Mouse (Mus musculus) lung, postnatal 36 days (tissue): ENCODE data around the gene Sdcbp2.

Experiments
- DNase-seq: peaks from one replicate; pipeline ENCODE4 v3.0.0; 2022; ENCODE audit warnings: mixed read lengths

Gene Sdcbp2

GRCm38 (mm10) chr2:151571873-151572700, at the start of gene Sdcbp2:
Sdcbp2 (plus strand) TSS chr2:151572622.
- DNase-seq, result peak; percentile 62

- DNase-seq, result no peak
These were observed 47.9 kb upstream of the Sdcbp2 start for GRCm38 (mm10) chr2:151524324-151525041.

DNA sequence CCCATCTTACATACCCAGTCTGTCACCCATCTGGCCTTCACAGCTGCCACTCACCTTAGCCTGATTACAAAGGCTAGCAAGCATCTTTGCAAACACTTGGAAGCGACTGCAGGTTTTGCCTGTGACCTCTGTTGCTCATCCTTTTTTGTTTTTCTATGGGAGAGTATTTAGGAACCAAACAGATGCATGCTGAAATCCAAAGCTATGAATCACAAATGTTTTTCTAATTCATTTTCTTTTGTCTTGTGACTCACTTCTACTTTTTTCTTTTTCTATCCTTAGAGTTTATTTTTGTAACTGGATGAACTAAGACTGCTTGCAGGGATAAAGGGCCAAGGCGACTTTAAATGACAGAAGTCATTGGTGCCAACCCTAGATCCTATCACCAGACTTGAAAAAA, 46.9 kb upstream of the Sdcbp2 start:
- DNase-seq, result no peak

DNA sequence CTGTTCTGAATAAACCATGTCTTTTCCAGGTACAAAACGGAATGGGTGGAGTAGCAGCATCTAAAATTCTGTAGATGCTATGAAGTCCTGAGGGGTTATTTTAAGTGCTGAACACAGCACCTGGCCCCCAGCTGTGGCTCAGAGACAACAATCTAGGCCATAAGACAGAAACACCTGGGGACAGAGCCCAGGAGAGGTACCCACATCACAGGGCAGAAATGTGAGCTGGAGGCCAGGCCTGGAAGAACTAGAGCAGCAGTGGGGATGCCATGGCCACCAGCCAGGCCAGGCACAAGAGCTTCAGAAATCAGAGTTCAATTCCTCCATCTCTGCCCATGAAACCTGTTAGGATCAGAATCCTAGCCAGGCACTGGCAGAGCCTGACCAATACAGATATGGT, 44.4 kb upstream of the Sdcbp2 start:
- no peak for DNase-seq

DNA sequence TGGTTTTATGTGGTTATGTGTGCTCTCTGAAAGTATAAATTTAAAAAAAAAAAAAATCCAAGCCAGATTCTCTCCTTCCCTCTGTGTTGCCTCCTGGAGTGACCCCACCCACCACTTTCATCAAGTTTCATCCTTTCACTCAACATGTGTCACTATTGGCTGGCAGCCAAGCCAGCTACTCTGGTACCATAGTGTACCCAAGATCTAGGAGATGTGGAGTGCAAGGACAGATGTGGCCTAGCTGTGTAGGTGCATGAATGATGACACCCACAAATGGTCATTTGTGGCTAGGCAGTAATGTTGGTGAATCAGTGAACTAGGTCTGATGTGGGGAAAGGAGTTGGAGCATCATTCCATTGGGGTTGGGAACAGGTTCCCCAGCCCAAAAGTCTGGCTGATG, 43.3 kb upstream of the Sdcbp2 start:
- DNase-seq, result no peak

DNA sequence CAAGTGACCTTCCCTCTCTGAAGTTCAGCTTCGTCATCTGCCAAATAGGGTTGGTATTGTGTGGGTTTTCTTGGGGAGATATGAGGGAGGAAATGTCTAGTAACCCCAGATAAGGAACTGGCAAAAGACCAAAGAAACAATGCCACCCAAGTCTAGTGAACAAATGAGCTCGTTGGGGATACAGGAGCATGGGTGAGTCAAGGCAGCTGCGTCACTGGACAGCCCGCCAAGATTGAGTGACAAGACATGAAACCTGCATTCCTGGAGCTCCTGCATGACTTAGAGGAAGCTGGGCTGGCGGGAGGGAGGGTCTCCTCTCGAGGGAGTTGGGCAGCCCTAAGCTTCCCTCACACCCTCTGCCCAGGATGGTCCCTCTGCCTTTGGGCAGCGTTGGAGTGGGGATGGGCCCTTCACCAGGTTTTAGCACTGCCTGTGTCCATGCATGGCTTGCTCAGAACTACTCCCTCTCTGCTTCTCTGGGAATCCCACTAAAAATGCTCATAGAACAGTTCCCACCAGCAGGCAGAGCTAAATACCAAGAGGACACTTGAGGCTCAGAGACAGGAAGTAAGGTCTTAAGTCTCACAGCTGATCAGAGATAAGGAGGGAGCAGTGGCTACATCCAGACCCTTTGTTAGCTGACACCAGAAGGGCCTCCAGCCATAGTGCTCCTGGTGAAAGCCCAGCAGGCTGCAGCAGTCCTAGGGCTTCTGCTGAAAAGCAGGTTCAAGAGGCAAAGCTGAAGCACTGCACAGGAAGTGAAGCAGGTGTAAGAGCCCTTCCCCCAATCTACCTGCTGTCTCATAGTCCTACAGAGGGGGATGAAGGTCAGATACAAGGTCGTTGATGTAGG, 41.8 kb upstream of the Sdcbp2 start:
- peak; percentile 67 for DNase-seq

DNA sequence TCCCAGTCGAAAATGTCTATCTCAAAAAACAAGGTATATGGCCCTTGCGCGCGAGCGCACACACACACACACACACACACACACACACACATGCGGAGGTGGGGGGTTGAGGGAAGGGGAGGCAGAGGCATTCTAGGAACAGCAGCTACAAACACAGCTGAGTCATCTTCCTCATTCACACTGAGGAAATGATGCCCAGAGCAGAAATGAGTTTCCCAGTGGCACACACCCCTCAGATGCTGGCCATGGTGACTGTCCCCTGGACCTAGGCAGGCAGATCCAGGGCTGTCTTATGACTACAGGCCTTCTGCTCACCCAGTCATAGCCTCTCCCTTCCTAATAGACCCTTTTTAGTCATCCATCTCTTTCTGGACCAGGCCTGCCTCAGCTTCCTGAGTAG, 38.8 kb upstream of the Sdcbp2 start:
- DNase-seq, result peak; percentile 42

DNA sequence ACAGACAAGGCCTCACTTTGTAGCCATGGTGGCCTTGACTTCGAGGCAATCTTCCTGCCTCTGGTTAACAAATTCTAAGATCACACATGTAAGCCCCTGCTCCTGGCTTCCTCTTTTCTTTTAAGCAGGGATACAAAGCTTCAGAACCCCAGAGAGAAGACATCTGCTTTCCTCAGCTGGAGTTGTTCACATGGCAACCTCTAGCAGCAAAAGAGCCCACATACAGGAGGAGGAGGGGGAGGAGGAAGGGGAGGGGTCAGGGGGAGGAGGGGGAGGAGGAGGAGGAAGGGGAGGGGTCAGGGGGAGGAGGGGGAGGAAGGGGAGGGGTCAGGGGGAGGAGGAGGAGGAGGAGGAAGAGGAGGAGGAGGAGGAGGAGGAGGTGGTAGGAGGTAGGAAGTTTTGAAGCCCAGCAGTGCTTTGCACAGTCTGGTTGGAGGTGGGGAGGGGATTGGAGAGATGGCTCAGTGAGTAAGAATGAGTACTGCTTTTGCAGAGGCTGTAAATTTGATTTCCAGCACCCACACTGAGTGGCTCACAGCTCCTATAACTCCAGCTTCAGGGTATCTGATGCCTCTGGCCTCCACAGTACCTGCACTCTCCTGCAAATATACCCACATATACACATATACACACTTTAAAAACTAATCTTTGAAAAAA, 36.3 kb upstream of the Sdcbp2 start:
- DNase-seq, result peak; percentile 28

GRCm38 (mm10) chr2:151536618-151536974, 35.8 kb upstream of the Sdcbp2 start:
- DNase-seq, result peak; percentile 92

DNA sequence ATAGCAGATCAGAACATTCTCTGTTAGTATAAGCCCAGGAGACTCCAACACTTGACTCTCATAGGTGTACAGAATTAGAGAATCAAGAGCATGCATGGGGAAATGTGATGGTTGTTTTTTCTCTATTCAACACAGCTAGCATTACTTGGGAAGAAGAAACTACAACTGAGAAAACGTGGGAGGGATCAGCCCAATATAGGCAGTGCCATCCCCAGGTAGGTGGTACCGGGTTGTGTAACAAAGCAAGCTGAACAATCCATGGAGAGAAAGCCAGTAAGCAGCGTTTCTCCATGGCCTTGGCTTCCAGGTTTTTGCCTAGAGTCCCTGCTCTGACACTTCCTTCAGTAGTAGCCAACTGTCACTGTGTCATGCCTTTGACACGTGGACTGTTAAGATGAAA, 33.8 kb upstream of the Sdcbp2 start:
- no peak for DNase-seq

GRCm38 (mm10) chr2:151542323-151543062, 29.9 kb upstream of the Sdcbp2 start, which contains the start of gene Fkbp1a:
Fkbp1a (plus strand) TSS chr2:151542483.
- peak; percentile 98 for DNase-seq

GRCm38 (mm10) chr2:151543063-151543895, 29.1 kb upstream of the Sdcbp2 start:
- DNase-seq, result peak; percentile 90

DNA sequence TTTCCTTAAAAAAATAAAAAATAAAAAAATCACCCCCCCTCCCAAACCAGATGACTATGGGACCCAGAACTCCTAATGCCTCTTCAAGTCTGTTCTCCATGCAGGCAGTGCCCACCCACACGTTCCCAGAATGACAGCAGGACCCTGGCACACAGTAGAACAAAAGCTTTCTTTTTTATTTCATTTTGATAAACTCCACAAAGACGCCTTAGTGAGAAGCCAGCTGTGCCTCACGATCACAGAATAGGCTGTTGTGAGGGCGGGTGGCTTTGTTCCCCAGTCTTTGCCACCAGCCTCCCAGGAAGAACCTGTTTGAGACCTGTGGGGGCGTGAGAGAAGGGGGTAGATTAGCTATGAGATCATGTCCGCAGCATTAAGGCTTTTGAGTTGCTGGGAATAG, 27.7 kb upstream of the Sdcbp2 start:
- no peak for DNase-seq

DNA sequence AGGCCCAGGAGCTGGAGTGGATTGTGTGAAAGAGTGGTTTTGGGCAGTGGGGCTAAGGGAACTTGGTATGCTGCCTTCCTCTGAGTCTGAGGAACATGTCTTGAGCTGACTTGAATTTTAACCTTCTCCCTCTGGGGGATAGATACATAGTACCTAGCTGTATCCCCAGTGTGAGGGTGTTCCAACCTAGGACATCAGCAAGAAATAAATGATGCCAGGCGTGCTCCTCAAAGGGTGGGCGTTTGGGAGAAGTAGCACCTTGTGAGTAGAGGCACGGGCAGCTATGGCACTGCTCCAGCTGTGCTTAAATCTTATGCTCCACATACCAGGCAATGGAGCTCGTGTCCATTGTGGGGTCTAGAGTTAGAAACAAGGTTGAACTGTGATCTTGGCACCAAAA, 25.9 kb upstream of the Sdcbp2 start:
- no peak for DNase-seq

DNA sequence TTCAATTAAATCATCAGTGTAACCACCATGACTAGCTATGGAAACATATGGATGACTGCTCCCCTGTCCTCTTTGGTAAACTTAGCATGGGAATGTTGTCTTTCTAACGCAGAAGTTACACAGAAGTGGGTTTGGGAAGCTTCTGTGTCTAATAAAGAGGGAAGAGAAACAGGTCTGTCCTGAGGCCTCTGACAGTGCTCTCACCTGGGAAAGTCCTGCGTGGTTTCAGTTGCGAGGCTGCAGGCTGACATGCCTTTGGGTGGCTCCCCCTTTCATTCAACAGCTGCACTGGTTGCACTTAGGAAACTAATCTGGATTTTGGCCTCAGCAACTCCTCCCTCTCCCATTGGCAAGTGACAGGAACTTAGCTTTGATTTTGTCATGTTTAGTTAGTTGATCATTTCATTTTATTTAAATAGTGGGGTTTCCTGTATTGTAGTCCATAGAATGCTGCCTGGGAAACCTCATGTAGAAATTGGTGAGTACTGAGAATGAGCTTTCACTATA, 22.8 kb upstream of the Sdcbp2 start:
- no peak for DNase-seq

DNA sequence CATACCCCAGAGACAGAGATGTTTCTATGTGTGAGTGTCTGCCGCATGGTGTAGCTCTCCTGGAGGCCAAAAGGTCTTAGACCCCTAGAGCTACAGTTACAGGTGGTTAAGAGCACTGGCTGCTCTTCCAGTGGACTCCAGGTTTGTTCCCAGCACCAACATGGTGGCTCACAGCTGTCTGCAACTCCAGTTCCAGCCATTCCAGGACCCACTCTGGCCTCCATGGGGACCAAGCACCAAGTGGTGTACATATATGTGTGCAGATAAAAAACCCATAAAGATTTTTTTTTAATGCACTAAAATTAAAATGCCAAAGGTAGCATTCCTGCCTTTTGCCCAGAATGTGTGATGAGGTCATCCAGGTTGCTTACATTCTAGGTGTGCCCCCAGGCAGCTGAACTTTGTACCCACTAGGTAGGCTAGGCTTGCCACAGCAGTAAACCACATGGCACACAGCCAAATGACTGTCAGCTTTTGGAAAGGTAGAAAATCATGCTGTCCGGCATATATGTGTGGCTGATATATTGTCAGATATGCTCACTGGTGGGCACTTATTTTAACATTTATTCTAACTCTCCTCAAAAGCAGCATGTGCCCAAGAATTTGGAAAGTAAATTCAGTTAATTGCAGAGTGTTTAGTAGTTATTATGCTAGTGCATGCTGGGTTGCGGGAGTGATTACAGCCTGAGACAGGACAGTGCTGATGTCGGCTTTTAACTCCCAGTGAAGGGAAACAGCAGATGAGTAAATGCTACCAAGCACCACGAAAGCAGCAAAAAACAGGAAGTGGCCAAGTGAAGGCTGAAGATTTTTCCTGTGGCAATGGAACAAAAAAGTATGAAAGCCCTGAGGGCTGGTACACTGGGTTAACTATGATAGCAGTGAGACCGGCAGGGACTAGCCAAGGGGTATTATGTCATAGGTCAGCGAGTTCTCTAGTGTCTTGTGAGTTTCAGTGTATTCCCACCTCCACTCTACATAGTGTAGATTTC, 9.2 kb upstream of the Sdcbp2 start:
- DNase-seq, result no peak

DNA sequence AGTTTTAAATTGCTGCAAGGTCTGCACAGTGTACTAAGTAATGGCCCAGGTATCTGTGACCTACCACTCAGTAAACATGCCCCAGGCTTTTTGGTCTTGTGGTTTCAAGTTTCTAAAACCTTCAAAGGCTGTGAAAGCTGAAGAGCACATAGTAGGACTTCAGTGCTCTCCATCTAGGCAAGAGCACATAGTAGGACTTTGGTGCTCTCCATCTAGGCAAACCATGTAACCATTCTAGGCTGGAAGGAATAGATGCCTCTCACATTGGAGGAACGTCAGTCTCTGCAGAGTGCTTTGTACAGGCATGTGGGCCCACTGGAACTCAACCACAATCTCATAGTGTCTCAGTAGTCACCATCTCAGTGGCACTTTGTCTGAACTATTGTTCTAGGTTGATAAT, 8.4 kb upstream of the Sdcbp2 start:
- no peak for DNase-seq

DNA sequence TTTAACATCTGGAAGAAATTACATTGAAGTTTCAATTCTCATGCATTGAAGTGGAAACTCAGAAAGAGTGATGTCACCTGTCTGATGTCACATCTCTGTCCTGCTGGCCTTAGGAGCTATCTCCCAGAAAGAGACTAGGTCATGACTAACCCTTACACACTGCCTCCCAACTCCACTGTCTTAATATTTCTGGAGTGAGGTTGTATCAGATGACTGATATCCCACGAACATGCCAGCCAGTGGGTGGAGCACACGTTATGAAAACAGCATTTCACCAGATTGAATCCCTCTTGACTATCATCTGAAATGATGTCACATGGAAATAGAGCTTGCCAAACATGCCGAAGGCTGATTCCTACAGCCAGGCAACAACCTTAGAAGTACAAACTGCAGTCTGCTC, 7.4 kb upstream of the Sdcbp2 start:
- DNase-seq, result peak; percentile 43

GRCm38 (mm10) chr2:151566856-151567255, 5.6 kb upstream of the Sdcbp2 start:
- no peak for DNase-seq

DNA sequence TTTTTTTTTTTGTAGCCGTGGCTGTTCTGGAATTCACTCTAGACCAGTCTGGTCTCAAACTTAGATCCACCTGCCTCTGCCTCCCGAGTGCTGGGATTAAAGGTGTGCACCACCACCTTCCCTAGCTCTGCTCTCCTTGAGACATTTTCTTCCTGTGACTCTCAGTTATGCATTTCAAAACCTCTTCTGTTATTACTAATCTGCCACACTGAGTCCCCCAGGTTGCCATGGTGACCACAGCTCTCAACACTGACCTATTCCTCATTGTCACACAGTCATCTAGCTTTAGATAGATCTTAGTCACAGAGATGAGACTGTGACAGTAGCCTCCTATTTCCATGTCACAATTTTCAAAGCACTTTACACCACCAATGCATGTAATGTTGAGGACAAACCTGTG, 3.0 kb upstream of the Sdcbp2 start:
- peak; percentile 27 for DNase-seq
